Mouse (Mus musculus) cerebellum, adult (tissue): ENCODE results near the gene Coa4.
"Not testable (repeated sequence)": the region's sequence is repeated elsewhere in the genome, so short reads cannot be mapped to it uniquely, and the experiment has no call there.

ENCODE experiments used
- ATAC-seq: cut with Nextera tagmentation; 2 replicates; pipeline ENCODE4 v1.9.2; 2017; ENCODE audit warnings: mild to moderate bottlenecking, moderate library complexity, mixed read lengths; ENCODE audit not compliant: insufficient number of reproducible peaks, low FRiP score, low TSS enrichment

Coa4 gene

GRCm38 (mm10) chr7:100557241-100557640, 20.4 kb downstream of the Coa4 start:
- ATAC-seq, result no peak

DNA sequence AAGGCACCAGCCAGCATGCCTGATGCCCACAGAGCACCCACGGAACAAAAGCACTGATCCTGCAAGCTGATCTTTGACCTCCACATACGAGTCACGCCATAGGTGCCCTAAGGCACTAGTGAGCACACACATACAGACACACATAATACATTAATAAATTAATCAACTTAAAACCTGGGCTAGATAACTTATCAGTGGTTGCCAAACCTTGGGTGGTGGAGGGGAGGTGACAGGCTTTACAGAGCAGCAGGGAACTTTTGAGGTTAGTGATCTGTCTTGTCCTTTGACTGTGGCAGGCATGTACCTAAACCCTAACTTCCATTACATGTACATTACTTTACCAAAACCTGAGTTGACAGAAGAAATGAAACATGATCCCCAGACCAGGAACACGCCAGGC, 22.5 kb downstream of the Coa4 start:
- no peak for ATAC-seq

DNA sequence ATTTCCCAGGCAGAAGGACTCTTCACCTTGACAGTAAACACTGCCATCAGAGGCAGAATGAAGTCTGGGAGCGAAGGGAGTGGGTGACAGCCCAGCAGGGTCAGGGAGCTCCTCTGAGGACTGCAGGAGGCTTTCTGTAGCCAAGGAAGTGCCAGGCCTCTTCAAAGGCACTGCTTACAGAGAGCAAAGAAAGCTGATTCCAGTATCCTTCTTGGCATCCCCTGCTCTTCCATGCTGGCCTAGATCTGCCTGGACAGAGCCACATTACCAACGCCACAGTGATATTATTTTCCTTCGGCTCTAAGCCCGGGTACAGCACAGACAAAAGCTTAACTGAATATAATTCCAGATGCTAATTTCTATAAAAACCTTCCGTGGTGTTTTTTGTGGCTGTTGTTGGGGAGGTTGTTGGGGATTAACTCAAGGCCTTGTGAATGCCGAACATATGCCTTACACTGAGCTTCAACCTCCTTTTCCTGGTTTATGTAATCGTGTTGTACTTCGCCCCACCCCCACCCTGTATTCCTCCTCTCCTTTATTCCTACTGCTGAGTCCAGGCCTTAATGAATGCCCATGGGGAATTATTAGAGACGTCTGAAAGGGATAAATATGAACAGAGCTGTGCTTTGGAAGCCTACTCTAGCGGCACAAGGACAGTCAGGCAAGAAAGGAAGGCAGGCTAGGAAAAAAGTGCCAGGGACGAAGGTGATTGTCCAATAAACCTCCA, 25.2 kb downstream of the Coa4 start:
- peak; percentile 40; the same call in 1 of the 2 replicates for ATAC-seq

DNA sequence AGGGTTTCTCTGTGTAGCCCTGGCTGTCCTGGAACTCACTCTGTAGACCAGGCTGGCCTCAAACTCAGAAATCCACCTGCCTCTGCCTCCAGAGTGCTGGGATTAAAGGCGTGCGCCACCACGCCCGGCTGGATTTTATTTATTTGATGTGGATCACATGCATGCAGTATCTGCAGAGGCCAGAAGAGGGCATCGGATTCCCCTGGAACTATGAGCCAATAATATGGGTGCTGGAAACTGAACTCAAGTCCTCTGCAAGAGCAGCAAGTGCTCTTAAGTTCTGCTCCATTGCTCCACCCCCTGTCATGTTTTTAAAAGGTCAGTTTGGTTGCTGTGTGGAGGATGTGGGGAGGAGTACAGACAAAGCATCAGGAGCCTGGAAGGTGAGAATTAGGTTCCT, 30.4 kb downstream of the Coa4 start:
- not testable (repeated sequence) for ATAC-seq

- no peak for ATAC-seq
Observed at GRCm38 (mm10) chr7:100569907-100570306, 33.0 kb downstream of the Coa4 start.

DNA sequence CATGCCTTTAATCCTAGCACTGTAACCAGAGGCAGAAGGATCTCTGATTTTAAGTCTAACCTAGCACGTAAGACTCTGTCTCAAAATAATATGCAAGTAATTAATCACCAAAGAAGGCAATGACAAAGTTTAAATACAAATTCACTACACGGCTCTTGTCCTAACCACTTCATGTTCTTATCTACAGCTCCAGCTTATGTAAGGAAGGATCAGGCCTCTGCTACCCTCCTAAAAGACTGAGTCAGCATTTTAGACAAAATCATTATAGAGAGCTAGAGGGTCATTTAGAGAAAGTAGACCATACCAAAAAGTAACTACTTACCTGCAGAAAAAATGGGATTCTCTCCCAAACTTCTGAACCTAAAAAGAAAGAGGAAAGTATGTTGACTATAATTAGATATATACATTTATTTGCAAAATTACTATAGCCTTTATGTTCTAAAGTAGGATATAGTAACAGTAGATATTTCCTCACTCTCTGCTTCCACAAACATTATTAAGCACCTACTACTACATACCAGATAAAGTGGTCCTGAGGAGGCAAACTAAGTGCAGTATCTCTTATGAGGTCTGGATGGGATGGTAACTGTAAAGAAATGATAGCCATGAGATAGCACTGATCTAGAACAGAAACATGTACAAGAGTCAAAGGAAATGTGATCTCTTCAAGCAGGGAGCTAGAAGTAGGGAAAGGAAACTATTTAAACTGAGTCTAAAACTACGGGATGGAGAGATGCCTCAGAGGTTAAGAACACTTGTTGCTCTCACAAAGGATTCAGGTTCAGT, 34.3 kb downstream of the Coa4 start:
- ATAC-seq, result no peak

DNA sequence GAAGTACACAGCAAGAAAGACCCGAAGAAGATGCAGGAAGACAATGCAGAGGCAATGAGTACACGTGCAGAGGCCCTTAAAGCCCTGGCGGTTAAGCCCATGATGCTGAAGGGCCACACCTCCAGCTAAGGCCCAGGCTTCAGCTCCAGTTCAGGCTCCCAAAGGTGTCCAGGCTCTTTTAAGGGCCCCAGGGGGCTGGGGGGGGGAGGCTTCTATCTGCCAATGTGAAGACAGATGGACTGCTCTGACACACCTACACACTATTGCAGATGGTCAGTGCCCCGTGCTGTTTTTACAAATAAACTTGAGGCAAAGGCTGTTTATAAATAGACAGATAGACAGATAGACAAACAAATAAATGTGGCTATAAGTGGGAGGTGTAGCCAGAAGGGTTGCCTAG, 35.2 kb downstream of the Coa4 start:
- no peak for ATAC-seq

GRCm38 (mm10) chr7:100572704-100573103, 35.8 kb downstream of the Coa4 start:
- peak; percentile 58; the same call in 1 of the 2 replicates for ATAC-seq

DNA sequence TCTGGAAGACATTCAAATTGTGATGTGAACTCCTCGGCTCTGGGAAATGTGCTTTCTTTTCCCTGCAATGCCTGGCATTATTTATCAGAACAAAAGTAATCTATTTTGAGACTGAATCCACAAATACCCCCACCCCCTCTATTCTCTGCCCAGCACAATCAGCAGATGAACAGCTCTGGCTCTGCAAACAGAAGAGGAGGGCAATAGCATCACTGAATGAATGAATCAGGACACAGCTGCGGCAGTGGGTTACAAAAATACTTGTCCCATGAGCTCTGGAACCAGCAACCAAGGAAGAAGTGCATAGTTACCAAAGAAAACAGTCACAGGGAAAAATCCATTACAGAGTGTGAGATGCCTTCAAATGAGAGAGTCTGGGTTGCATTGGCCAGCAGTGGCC, 41.9 kb downstream of the Coa4 start:
- ATAC-seq, result no peak

- ATAC-seq, result no peak
Observed at GRCm38 (mm10) chr7:100582235-100582634, 45.4 kb downstream of the Coa4 start.

DNA sequence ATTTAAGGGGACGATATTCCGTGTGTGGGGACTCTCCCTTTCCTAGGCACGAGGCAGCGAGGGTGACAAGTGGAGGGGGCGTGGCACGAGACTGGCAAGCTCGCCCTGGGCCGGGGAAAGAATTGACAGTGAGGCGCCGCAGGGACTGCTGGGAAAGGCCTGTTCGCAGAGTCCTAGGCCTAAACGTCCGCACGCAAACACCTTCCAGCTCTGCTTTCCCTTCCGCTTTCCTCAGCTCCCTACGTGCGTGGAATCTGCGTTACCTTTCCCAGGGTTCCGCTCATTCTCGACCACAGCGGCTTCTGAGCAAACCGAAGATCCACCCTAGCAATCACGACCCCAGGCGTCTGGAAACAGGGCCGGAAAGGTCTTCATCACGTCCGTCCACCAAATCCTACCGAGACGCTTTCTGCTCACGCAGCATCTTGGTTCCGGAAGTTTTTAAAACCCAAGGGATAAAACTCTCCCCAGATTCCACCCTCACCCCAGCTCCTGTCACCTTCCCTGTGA, 45.9 kb downstream of the Coa4 start:
- peak; percentile 78 for ATAC-seq

GRCm38 (mm10) chr7:100589816-100590215, 52.9 kb downstream of the Coa4 start:
- ATAC-seq, result no peak
